Mouse (Mus musculus) limb, embryonic 10.5 days (tissue): ENCODE measurements around the gene Gm6408. TPM values are rescaled to one million over a fixed set of nuclear protein-coding genes. Genes with fewer than 3 reads are reported as not detected.
"Not testable (repeated sequence)": the region's sequence is repeated elsewhere in the genome, so short reads cannot be mapped to it uniquely, and the experiment has no call there.

Experiments
- DNase-seq: peaks from one replicate; pipeline ENCODE4 v3.0.0-alpha.2; 2017; ENCODE audit warnings: low spot score
- H3K27ac ChIP-seq: fragments of 300-500 bp; sonication (generic); 2 replicates; pipeline ENCODE4 v1.5.1; 2016; ENCODE audit warnings: mild to moderate bottlenecking
- H3K27me3 ChIP-seq: fragments of 300-500 bp; sonication (generic); 2 replicates; pipeline ENCODE4 v1.6.1; 2016; ENCODE audit warnings: low read depth, mild to moderate bottlenecking; ENCODE audit not compliant: poor library complexity, severe bottlenecking
- H3K36me3 ChIP-seq: fragments of 300-500 bp; sonication (generic); 2 replicates; pipeline ENCODE4 v1.6.1; 2016; ENCODE audit warnings: mild to moderate bottlenecking, moderate library complexity
- H3K4me1 ChIP-seq: fragments of 300-500 bp; sonication (generic); 2 replicates; pipeline ENCODE4 v1.6.1; 2016
- H3K4me3 ChIP-seq: fragments of 300-500 bp; sonication (generic); 2 replicates; pipeline ENCODE4 v1.5.1; 2016; ENCODE audit warnings: mild to moderate bottlenecking, moderate library complexity
- H3K9me3 ChIP-seq: fragments of 300-500 bp; sonication (generic); replicated peaks from 2 replicates; pipeline ENCODE4 v1.6.1; 2016; ENCODE audit warnings: mild to moderate bottlenecking
- WGBS: fragments of 180-500 bp; shearing (Covaris S2); methylation state at CpG from one replicate; pipeline ENCODE4 v1.1.7; 2016; 5-methylcytosine and 5-hydroxymethylcytosine counted together
- polyA plus RNA-seq: library from polyadenylated mRNA; unstranded; fragments of >200 nt; fragmentation: Nextera tagmentation; extraction: Ambion mirVana; gene quantifications from 2 replicates; pipeline ENCODE4 v1.2.1, GENCODE M21; 2016

Gene Gm6408
- polyA plus RNA-seq, 1 experiment from 2014 or later: not detected

DNA sequence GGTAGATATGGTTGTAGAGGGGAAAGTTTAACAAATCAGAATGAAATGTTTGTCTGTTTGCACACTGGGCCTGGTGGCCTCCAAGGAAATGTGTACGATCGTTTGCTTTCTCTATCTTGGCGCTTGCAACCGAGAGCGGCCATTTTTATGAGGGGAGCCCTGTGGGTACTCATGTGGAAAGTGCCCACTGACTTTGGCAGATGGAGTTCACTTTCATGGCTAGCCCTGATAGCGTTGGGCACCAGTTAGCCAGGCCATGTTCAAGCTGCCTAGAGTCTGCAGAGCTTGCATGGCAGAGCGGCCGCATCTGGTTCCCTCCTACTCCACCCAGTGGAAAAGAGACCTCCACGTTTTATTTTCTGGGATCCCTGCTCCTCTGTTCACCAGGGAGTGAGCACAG, 10.9 kb upstream of the Gm6408 start:
- H3K36me3 ChIP-seq: peaks cover 5% of the 10 kb centered on the region; the same call in 1 of the 2 replicates
- no peaks in the 10 kb centered on the region for H3K4me1 ChIP-seq
- no peak for DNase-seq
- H3K4me3 ChIP-seq: no peak overlapping the region
- H3K27ac ChIP-seq: no peak overlapping the region
- H3K27me3 ChIP-seq: no peaks in the 10 kb centered on the region
- WGBS: 89% methylated on average over 9 of the region's 9 CpGs
- H3K9me3 ChIP-seq: no peaks in the 10 kb centered on the region

- DNase-seq: no peak
- Histone ChIP-seq H3K9me3 (no peaks in the 10 kb centered on the region), H3K36me3 (peaks cover 5% of the 10 kb centered on the region; the same call in 1 of the 2 replicates), H3K4me3 (no peak overlapping the region), H3K27me3 (no peaks in the 10 kb centered on the region), H3K4me1 (no peaks in the 10 kb centered on the region), H3K27ac (no peak overlapping the region)
- WGBS: 91% methylated on average over 5 of the region's 5 CpGs
These were observed 10.5 kb upstream of the Gm6408 start for GRCm38 (mm10) chr5:146471311-146471710.

- Histone ChIP-seq H3K9me3 (no peaks in the 10 kb centered on the region), H3K27me3 (no peaks in the 10 kb centered on the region), H3K4me1 (no peaks in the 10 kb centered on the region), H3K4me3 (no peak overlapping the region), H3K36me3 (peaks cover 5% of the 10 kb centered on the region; the same call in 1 of the 2 replicates), H3K27ac (no peak overlapping the region)
- WGBS: 94% methylated on average over 12 of the region's 12 CpGs
- no peak for DNase-seq
These were observed 9.9 kb upstream of the Gm6408 start for GRCm38 (mm10) chr5:146471821-146472220.

- not testable (repeated sequence) for H3K4me1 ChIP-seq, H3K27ac ChIP-seq, H3K36me3 ChIP-seq, H3K4me3 ChIP-seq, DNase-seq, H3K27me3 ChIP-seq, H3K9me3 ChIP-seq
- WGBS: 15% methylated on average over 4 of the region's 4 CpGs
These were observed 2.2 kb upstream of the Gm6408 start for GRCm38 (mm10) chr5:146479564-146479963.

GRCm38 (mm10) chr5:146488959-146489358, 7.2 kb downstream of the Gm6408 start:
- H3K4me1 ChIP-seq, DNase-seq, H3K36me3 ChIP-seq, H3K9me3 ChIP-seq, H3K4me3 ChIP-seq, H3K27me3 ChIP-seq, H3K27ac ChIP-seq: not testable (repeated sequence)
- WGBS: 17% methylated on average over 3 of the region's 4 CpGs

- H3K36me3 ChIP-seq, H3K27ac ChIP-seq, H3K27me3 ChIP-seq, H3K4me1 ChIP-seq, DNase-seq, H3K4me3 ChIP-seq, H3K9me3 ChIP-seq: not testable (repeated sequence)
- WGBS: no CpG with 5 or more reads among the region's 5 CpGs
These were observed 9.3 kb downstream of the Gm6408 start, which contains the start of gene Gm6370 for GRCm38 (mm10) chr5:146491063-146491462. Gm6370 (plus strand) TSS chr5:146491363.

- not testable (repeated sequence) for H3K27ac ChIP-seq, H3K36me3 ChIP-seq, H3K4me3 ChIP-seq, H3K4me1 ChIP-seq, H3K9me3 ChIP-seq, H3K27me3 ChIP-seq, DNase-seq
- WGBS: no CpG with 5 or more reads among the region's 5 CpGs
These were observed 20.3 kb downstream of the Gm6408 start, which contains the start of gene 4930449I24Rik for GRCm38 (mm10) chr5:146502099-146502498. 4930449I24Rik (plus strand) TSS chr5:146502399.

DNA sequence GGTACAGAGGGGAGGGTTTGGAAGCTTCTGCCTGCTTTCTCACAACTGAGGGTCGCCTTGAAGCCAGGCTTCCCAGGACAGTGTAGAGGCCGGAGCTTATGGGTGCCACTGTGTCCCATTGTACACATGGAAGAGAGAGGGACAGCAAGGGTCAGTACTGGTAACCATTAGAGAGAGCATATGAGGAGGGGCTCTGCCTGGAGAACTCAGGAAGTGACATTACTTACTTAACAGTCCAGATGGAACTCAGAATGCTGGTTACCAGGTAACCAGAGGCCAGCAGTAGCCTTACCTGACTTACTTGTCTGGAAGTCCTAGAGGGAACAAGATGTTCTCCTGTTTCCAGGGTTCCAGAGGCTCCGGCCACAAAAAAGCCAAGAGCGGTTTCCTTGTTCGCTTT, 32.1 kb downstream of the Gm6408 start, which contains the start of gene Gm3402:
Gm3402 (plus strand) TSS at position 301 of the 400 bp plus-strand sequence.
- not testable (repeated sequence) for H3K27me3 ChIP-seq, DNase-seq, H3K36me3 ChIP-seq, H3K4me3 ChIP-seq, H3K27ac ChIP-seq, H3K9me3 ChIP-seq, H3K4me1 ChIP-seq
- WGBS: 90% methylated on average over 2 of the region's 5 CpGs

DNA sequence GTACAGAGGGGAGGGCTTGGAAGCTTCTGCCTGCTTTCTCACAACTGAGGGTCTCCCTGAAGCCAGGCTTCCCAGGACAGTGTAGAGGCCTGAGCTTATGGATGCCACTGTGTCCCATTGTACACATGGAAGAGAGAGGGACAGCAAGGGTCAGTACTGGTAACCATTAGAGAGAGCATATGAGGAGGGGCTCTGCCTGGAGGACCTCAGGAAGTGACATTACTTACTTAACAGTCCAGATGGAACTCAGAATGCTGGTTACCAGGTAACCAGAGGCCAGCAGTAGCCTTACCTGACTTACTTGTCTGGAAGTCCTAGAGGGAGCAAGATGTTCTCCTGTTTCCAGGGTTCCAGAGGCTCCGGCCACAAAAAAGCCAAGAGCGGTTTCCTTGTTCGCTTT, 43.7 kb downstream of the Gm6408 start, which contains the start of gene Gm3404:
Gm3404 (plus strand) TSS at position 301 of the 400 bp plus-strand sequence.
- H3K9me3 ChIP-seq, H3K4me1 ChIP-seq, H3K36me3 ChIP-seq, DNase-seq, H3K27ac ChIP-seq, H3K4me3 ChIP-seq, H3K27me3 ChIP-seq: not testable (repeated sequence)
- 93% methylated on average over 3 of the region's 3 CpGs for WGBS

Other genes with a start within 250 kb of the Gm6408 start
- gene Wasf3, start 97.0 kb upstream of the Gm6408 start, polyA plus RNA-seq: 4.1 and 4.8 TPM in 2 replicates
- gene Gm6370, start 9.4 kb downstream of the Gm6408 start, polyA plus RNA-seq: not detected in 2 replicates
- gene 4930449I24Rik, start 20.4 kb downstream of the Gm6408 start, polyA plus RNA-seq: not detected in 2 replicates
- gene Gm3402, start 32.2 kb downstream of the Gm6408 start, polyA plus RNA-seq: not detected in 2 replicates
- not detected in 2 replicates for gene Gm3404, start 43.8 kb downstream of the Gm6408 start, polyA plus RNA-seq
- gene Gm3409, start 55.7 kb downstream of the Gm6408 start, polyA plus RNA-seq: not detected in 2 replicates
- gene Gm3415, start 74.2 kb downstream of the Gm6408 start, polyA plus RNA-seq: not detected in 2 replicates
- 0.69 and 0.80 TPM in 2 replicates for gene Gpr12, start 103.3 kb downstream of the Gm6408 start, polyA plus RNA-seq